Mouse (Mus musculus) naive thymus-derived CD4-positive, alpha-beta T cell, adult 2 months (primary cell): ENCODE data around the gene Cachd1.

Experiments used
- DNase-seq: peaks from one replicate; pipeline ENCODE4 v3.0.0-alpha.2; 2011; ENCODE audit warnings: low read depth

Cachd1 gene

GRCm38 (mm10) chr4:100922816-100923554, 146.5 kb downstream of the Cachd1 start:
- DNase-seq: no peak

GRCm38 (mm10) chr4:100923598-100923997, 147.1 kb downstream of the Cachd1 start:
- DNase-seq: no peak

GRCm38 (mm10) chr4:100924276-100924675, 147.8 kb downstream of the Cachd1 start:
- no peak for DNase-seq

GRCm38 (mm10) chr4:100925153-100925552, 148.7 kb downstream of the Cachd1 start:
- DNase-seq: no peak

- DNase-seq: no peak
Measured at GRCm38 (mm10) chr4:100926608-100927007, 150.1 kb downstream of the Cachd1 start.

GRCm38 (mm10) chr4:100927059-100927458, 150.6 kb downstream of the Cachd1 start:
- no peak for DNase-seq

DNA sequence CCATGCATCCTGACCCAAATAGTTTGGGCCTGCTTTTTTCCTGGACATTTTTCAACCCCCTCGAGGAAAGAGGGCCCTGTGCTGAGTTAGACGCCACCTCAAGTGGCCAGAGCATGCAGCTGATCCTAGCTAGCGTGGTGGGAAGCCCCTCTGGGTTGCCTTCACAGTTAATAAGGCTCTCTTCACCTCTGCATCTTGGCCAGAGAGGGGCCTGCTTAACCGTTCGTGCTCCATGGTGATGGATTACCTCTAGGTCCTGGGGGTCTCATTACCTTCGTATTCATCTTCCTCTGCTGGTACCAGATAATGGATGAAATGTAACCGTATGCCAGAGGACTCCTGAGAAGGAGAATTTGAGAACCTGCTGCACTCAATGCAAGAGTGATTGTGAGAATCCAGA, 167.2 kb downstream of the Cachd1 start:
- DNase-seq: no peak

DNA sequence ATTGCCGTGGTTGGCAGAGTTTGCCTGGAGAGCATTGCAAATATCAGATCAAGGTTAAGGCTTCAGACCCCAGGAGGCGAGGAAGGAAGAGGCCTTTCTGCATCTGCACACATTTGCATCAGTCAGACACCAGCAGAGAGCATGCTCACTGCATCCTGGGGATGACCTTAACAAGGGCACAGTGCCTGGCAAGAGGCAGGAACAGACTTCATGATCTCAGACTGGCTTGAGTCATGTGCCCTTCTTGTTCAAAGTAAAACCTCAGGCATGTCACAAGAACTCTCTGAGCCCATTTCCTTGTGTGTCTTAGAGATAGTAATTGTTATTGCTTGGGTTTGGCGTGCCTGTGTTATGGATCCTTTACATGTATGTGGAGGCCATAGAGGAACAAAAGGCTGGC, 167.8 kb downstream of the Cachd1 start:
- DNase-seq: no peak

- DNase-seq: no peak
Measured at GRCm38 (mm10) chr4:100945171-100945899, 168.9 kb downstream of the Cachd1 start.

GRCm38 (mm10) chr4:100948494-100949425, 172.3 kb downstream of the Cachd1 start:
- no peak for DNase-seq

DNA sequence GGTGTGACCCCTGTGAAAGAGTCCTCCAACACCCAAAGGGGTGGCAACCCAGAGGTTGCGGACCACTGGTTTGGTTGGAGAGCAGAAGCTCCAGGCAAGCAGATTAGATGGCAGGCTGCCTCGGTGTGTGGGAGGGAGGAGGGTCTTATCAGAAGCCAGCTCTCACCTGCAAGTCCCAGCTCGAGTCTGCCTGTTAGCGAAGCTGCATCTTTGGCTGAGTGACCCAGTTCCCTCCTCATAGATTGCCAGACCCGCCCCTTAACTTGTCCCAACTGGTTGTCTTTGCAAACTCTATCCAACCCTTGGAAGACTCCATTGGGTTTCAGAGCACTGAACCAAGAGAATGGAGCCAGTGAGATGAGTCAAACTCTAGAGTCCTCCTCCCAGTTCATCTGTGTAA, 173.8 kb downstream of the Cachd1 start:
- DNase-seq: no peak

- no peak for DNase-seq
Measured at GRCm38 (mm10) chr4:100951876-100952275, 175.4 kb downstream of the Cachd1 start.

DNA sequence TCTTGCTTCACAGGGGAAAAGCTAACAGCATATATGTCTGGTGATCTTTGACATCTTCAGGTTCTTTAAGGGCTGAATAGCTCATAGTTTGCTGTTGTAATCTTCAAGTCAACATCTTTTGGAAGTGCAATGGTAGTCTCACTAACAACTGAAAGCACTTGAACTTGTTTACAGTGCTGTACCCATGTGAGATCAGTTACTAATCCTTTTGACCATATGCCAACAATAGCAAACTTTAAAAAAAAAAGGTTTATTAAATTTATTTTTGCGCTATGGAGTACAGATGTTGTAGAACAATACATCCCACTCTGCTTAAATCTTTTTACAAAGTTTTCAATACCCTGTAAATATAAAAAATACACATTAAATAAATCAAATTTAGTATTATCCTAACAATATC, 186.9 kb downstream of the Cachd1 start:
- no peak for DNase-seq

GRCm38 (mm10) chr4:100963796-100964195, 187.3 kb downstream of the Cachd1 start:
- no peak for DNase-seq

DNA sequence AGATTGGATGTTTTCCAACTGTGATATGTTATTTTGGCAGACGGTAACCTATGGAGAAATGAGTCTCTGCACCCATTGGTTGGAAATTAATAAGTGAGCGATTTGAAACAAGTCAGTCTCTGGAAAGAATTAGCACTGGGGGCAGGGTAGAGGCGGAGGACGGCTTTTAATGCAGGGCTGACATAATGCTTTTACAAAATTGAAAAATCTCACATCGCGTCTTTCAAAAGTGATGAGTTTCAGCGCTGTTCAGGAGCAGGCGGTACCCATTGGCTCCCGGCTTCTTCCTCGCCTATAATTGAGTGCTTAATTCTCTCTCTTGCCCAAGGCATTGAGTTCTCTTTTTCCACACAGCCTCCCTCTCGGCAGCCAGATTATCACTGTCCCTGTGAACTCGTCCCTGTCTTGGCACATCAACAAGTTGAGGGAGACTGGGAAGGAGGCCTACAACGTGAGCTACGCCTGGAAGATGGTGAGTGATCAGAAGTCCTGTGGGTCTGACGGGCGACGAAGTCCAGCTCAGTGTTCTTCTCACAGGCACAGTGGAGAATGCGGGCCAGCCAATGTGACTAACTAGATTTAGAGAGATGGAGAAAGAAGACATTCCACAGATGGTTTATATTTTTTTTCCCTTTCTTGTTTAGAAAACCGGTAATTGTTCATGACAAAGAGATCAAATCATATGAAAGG, 191.4 kb downstream of the Cachd1 start:
- no peak for DNase-seq

- no peak for DNase-seq
Measured at GRCm38 (mm10) chr4:100973641-100974454, 197.4 kb downstream of the Cachd1 start.

- DNase-seq: no peak
Measured at GRCm38 (mm10) chr4:100974455-100975035, 198.1 kb downstream of the Cachd1 start.

DNA sequence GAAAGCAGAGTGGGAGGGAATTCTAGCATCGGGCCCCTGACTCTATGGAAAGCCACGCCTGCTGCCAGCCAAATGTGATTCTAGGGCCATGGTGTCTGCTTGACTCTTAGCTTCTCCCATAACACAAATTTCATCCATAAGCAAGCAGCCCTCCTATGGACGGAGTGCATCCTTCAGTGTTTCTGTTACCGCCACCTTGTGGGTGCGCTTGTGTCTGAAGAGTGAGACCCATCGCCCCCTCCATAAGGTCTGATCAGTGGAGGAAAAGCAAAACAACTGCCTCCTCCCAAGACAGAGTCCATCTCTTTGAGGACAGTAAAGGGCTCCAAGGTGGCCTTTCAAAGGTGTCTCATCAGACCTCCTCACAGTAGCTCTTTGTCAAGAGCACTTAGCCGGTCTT, 201.0 kb downstream of the Cachd1 start:
- DNase-seq: no peak

- DNase-seq: no peak
Measured at GRCm38 (mm10) chr4:100987187-100987586, 210.7 kb downstream of the Cachd1 start.

DNA sequence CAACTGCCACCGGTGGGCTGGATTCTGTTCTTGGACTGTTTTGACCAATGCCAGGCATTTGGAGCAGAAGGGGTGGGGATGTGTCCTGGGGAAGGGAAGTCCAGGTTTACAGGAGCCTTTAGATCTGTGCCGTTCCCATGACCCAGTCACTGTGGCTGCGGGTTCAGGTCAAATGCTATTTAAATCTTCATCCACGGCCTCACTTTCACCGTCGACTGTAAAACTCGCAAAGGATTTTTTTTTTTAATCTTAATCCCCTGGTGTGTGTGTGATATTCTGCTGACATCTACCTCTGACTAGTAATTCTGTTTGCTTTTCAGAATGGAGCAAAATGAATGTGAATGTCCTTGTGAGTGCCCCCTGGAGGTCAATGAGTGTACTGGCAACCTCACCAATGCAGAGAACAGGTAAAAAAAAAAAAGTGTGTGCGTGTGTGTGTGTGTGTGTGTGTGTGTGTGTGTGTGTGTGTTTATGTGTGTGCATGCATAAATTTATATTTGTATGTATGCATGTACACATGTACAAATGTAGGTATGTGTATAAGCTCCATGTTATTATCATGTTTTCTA, 211.8 kb downstream of the Cachd1 start:
- DNase-seq: peak; percentile 24
